In genomic region chr17:13572204-13572833, GRCm38 (mm10) we compare ENCODE assay signal across 13 mouse cellular contexts.
DNase-seq lines count a peak whose midpoint lies in the region; ATAC-seq and TF ChIP-seq lines count a peak whose summit lies in the region.
"Had no signal": no experiment of that assay in that cellular context is flagged by ENCODE, and none has a peak within 500 bp of the region (broad histone marks: within the 10 kb centered on the region; RNA-seq: fewer than 3 reads in every experiment).

No protein-coding gene starts in this region.

- no peaks in the 10 kb centered on the region for H3K9me3 ChIP-seq in heart, embryonic 10.5 days
- no peaks in the 10 kb centered on the region for H3K9me3 ChIP-seq in intestine, postnatal 0 days (ENCODE audit: control insufficient read depth)
- H3K9me3 ChIP-seq in midbrain, embryonic 15.5 days, result no peaks in the 10 kb centered on the region

- no peak for TF ChIP-seq CTCF in intestine, postnatal 0 days (IDR thresholded peaks at IDR 0.05; ENCODE audit: low read depth)

- ATAC-seq in common myeloid progenitor, adult 5-6 weeks (replicated peaks; ENCODE audit: low read depth, poor library complexity, severe bottlenecking), result peak; percentile 76
- peak; percentile 83 for ATAC-seq in intestine, postnatal 0 days
- no peak for ATAC-seq in midbrain, embryonic 15.5 days (replicated peaks)

- no peak overlapping the region for H3K4me3 ChIP-seq in heart, embryonic 10.5 days
- H3K4me3 ChIP-seq in intestine, postnatal 0 days (ENCODE audit: low read depth, low read length), result no peak overlapping the region
- no peak overlapping the region for H3K4me3 ChIP-seq in midbrain, embryonic 15.5 days
- H3K4me3 ChIP-seq: gastrocnemius, adult 2 months; left cerebral cortex, adult 2 months had no signal

- 37% methylated on average over 8 of the region's 8 CpGs for WGBS in heart, embryonic 10.5 days
- 43% methylated on average over 8 of the region's 8 CpGs for WGBS in intestine, postnatal 0 days
- 31% methylated on average over 8 of the region's 8 CpGs for WGBS in midbrain, embryonic 15.5 days

- H3K27ac ChIP-seq in heart, embryonic 10.5 days, result peak overlapping the region; percentile 36; the same call in 1 of the 2 replicates
- H3K27ac ChIP-seq in intestine, postnatal 0 days (ENCODE audit: low read depth, low read length), result peak overlapping the region; percentile 62
- H3K27ac ChIP-seq in midbrain, embryonic 15.5 days, result peak overlapping the region; percentile 77
- H3K27ac ChIP-seq: gastrocnemius, adult 2 months; kidney, postnatal 0 days; left cerebral cortex, adult 2 months had no signal

- H3K9ac ChIP-seq in intestine, postnatal 0 days (ENCODE audit: low read depth, low read length), result no peak overlapping the region
- no peak overlapping the region for H3K9ac ChIP-seq in midbrain, embryonic 15.5 days

- H3K4me1 ChIP-seq in heart, embryonic 10.5 days, result peaks cover 22% of the 10 kb centered on the region
- H3K4me1 ChIP-seq in intestine, postnatal 0 days (replicated peaks; ENCODE audit: control insufficient read depth, insufficient read depth, low read length), result no peaks in the 10 kb centered on the region
- H3K4me1 ChIP-seq in midbrain, embryonic 15.5 days, result peaks cover 37% of the 10 kb centered on the region

- H3K36me3 ChIP-seq in heart, embryonic 10.5 days, result no peaks in the 10 kb centered on the region
- no peaks in the 10 kb centered on the region for H3K36me3 ChIP-seq in intestine, postnatal 0 days (ENCODE audit: control insufficient read depth, insufficient read depth)
- no peaks in the 10 kb centered on the region for H3K36me3 ChIP-seq in midbrain, embryonic 15.5 days (replicated peaks)

- H3K4me2 ChIP-seq in intestine, postnatal 0 days (replicated peaks; ENCODE audit: low read depth), result no peak overlapping the region
- no peak overlapping the region for H3K4me2 ChIP-seq in midbrain, embryonic 15.5 days

- no peaks in the 10 kb centered on the region for H3K27me3 ChIP-seq in heart, embryonic 10.5 days (ENCODE audit: insufficient read depth, poor library complexity, severe bottlenecking)
- H3K27me3 ChIP-seq in intestine, postnatal 0 days (replicated peaks; ENCODE audit: control insufficient read depth, insufficient read depth, low read length), result no peaks in the 10 kb centered on the region
- H3K27me3 ChIP-seq in midbrain, embryonic 15.5 days (replicated peaks), result no peaks in the 10 kb centered on the region

- no peak for DNase-seq in heart, embryonic 10.5 days (ENCODE audit: low spot score)
- DNase-seq in heart, adult 18-20 months, result no peak
- DNase-seq in layer of hippocampus, adult 9-10 months (ENCODE audit: low spot score), result no peak
- DNase-seq in ovary, adult 18-20 months (ENCODE audit: low spot score), result no peak
- no peak for DNase-seq in thymus, adult 18-20 months
- DNase-seq: gastrocnemius, adult 2 months; heart, postnatal 36 days; lung, adult 2 months had no signal
